Mouse (Mus musculus): ENCODE measurements around the gene Igfbp7. TPM values are rescaled to one million over a fixed set of nuclear protein-coding genes. Genes with fewer than 3 reads are reported as not detected.

Gene Igfbp7
- total and polyA plus RNA-seq, 3 experiments = 0.07 TPM; not detected in 2

DNA sequence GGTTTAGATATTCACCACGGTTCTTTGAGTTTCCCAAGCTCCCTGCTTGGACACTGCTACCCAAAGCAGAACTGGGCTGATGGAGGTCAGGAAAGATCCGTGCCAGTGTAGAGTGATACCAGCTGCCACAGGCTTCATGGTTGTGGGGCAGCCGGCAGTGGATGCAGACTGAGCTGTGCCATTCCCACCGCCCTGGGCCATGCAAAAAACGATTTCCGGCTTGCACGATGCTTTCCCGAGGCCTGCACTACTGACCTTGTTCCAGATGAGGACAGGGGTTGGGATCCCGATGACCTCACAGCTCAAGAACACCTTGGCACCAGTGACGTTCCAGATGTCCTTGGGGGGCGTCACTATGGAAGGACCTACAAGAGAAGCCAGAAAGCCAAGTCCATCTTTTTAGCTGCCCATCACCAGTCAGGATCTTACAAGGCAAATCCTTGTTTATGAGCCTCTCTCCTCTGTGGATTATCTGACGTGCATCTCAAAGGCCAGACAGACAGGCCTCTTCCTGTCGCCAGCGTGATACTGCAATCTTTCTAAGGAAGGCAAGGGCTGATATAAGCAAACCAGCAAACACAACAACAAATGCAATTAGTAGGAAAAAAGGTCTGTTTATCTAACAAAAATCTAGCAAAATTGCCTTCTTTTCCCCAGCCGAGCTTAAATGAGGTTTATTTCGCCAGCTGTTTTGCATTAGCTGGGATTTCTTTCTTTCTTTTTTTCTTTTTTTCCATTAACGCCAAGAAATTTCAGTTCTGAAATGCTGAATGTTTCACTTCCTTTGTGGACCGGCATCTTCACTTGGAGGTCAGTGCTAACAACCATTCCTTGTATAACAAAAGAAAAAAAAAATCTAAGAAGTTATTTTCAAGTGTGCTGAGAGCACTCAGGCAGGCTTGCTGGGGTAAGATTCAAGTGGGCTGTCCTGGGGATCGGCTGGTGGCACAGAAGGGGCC, 52.3 kb downstream of the Igfbp7 start:
- Histone ChIP-seq H3K27ac (ENCODE audit: control insufficient read depth, low read depth, low read length) (no peak overlapping the region), H3K4me3 (ENCODE audit: control insufficient read depth in 1 of 2, insufficient read depth in 1 of 2, low read depth in 2 of 2, low read length in 2 of 2) (no peak overlapping the region), H3K36me3 (ENCODE audit: control insufficient read depth in 1 of 2, insufficient read depth in 2 of 2, low read length in 2 of 2) (no peaks in the 10 kb centered on the region), H3K9me3 (replicated peaks; ENCODE audit: insufficient read depth, low read length) (no peaks in the 10 kb centered on the region), H3K79me2 (ENCODE audit: control insufficient read depth, insufficient read depth, low read length, poor library complexity) (no peaks in the 10 kb centered on the region; the same call in 1 of the 2 replicates), H3K4me1 (ENCODE audit: control insufficient read depth in 1 of 2, insufficient read depth in 2 of 2, low read length in 2 of 2) (no peaks in the 10 kb centered on the region), H3K9ac (ENCODE audit: control insufficient read depth, low read depth, low read length, poor library complexity, severe bottlenecking) (no peak overlapping the region), H3K27me3 (ENCODE audit: control insufficient read depth in 1 of 2, insufficient read depth in 2 of 2, low read length in 2 of 2) (peaks cover 0 to 3% of the 10 kb centered on the region in 2 experiments; a peak in 1 of 4 replicates)
- DNase-seq (ENCODE audit: low read depth, low spot score) = no peak
- TF ChIP-seq MXI1 (IDR thresholded peaks at IDR 0.05; ENCODE audit: low read depth, low read length) = no peak
- no peak for TF ChIP-seq MAZ (IDR thresholded peaks at IDR 0.05; ENCODE audit: low read depth, low read length)
- TF ChIP-seq ZNF384 (IDR thresholded peaks at IDR 0.05; ENCODE audit: low read depth, low read length) = no peak
- TF ChIP-seq KAT2A (conservative IDR thresholded peaks at IDR 0.05; ENCODE audit: low read depth, low read length) = no peak
- TF ChIP-seq TBP (IDR thresholded peaks at IDR 0.05; ENCODE audit: low read depth, low read length) = no peak

DNA sequence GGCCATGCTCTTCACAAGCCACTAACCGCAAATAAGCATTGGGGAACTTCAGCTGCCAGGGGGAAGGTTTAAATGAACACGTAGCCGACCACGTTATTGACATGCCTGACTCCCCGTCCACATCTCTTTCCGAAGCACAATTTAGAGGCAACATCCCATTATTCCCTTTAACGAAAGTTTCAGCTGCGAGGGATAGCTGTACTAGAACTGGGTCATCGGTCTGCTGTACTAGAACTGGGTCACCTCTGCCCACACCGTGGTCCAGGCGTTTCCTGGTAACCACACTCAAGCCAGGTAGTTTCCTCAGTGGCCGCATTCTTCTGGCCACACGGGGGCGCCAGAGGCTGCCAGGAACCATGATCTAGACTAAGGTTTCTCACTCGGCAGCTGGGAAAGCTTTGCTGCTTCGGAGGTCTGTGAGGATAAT, 53.5 kb downstream of the Igfbp7 start:
- peak overlapping the region; percentile 65 for H3K9ac ChIP-seq (ENCODE audit: control insufficient read depth, low read depth, low read length, poor library complexity, severe bottlenecking)
- H3K9me3 ChIP-seq (replicated peaks; ENCODE audit: insufficient read depth, low read length) = no peaks in the 10 kb centered on the region
- H3K4me3 ChIP-seq (ENCODE audit: control insufficient read depth in 1 of 2, insufficient read depth in 1 of 2, low read depth in 2 of 2, low read length in 2 of 2) = peak overlapping the region; percentile 45 to 71
- no peaks in the 10 kb centered on the region for H3K27me3 ChIP-seq (ENCODE audit: control insufficient read depth in 1 of 2, insufficient read depth in 2 of 2, low read length in 2 of 2)
- DNase-seq (ENCODE audit: low read depth, low spot score) = peak; percentile 94
- H3K36me3 ChIP-seq (ENCODE audit: control insufficient read depth in 1 of 2, insufficient read depth in 2 of 2, low read length in 2 of 2) = no peaks in the 10 kb centered on the region
- H3K4me1 ChIP-seq (ENCODE audit: control insufficient read depth in 1 of 2, insufficient read depth in 2 of 2, low read length in 2 of 2) = no peaks in the 10 kb centered on the region
- no peak overlapping the region for H3K27ac ChIP-seq (ENCODE audit: control insufficient read depth, low read depth, low read length)
- no peaks in the 10 kb centered on the region; the same call in 1 of the 2 replicates for H3K79me2 ChIP-seq (ENCODE audit: control insufficient read depth, insufficient read depth, low read length, poor library complexity)
- TF ChIP-seq POLR2AphosphoS5 (IDR thresholded peaks at IDR 0.05; ENCODE audit: borderline replicate concordance, low read depth, low read length) (no peak), SIN3A (IDR thresholded peaks at IDR 0.05; ENCODE audit: low read length) (peak; percentile 73; the same call in 1 of the 2 replicates), UBTF (IDR thresholded peaks at IDR 0.05; ENCODE audit: borderline replicate concordance, insufficient read depth, low read depth, low read length) (no peak), RCOR1 (IDR thresholded peaks at IDR 0.05; ENCODE audit: low read depth, low read length) (no peak), ZNF384 (IDR thresholded peaks at IDR 0.05; ENCODE audit: low read depth, low read length) (no peak), MXI1 (IDR thresholded peaks at IDR 0.05; ENCODE audit: low read depth, low read length) (peak; percentile 73), EP300 (IDR thresholded peaks at IDR 0.05; ENCODE audit: low read depth in 1 of 2, low read length in 2 of 2) (no peak), USF1 (IDR thresholded peaks at IDR 0.05; ENCODE audit: low read depth, low read length) (no peak), ZC3H11A (IDR thresholded peaks at IDR 0.05; ENCODE audit: low read depth, low read length) (peak; percentile 54), MAX (IDR thresholded peaks at IDR 0.05; ENCODE audit: low read length) (peak; percentile 68; the same call in 1 of the 2 replicates), ELF1 (IDR thresholded peaks at IDR 0.05; ENCODE audit: low read depth, low read length) (no peak), TAL1 (IDR thresholded peaks at IDR 0.05; ENCODE audit: low read length) (no peak), GABPA (IDR thresholded peaks at IDR 0.05; ENCODE audit: low read depth, low read length) (no peak), MAFK (IDR thresholded peaks at IDR 0.05; ENCODE audit: borderline replicate concordance, low read depth, low read length) (no peak), CHD1 (IDR thresholded peaks at IDR 0.05; ENCODE audit: low read depth, low read length) (no peak), KAT2A (conservative IDR thresholded peaks at IDR 0.05; ENCODE audit: low read depth, low read length) (no peak), TCF12 (IDR thresholded peaks at IDR 0.05; ENCODE audit: low read depth, low read length) (no peak; the same call in 1 of the 2 replicates), ETS1 (IDR thresholded peaks at IDR 0.05; ENCODE audit: low read depth, low read length) (no peak), USF2 (IDR thresholded peaks at IDR 0.05; ENCODE audit: borderline replicate concordance in 1 of 2, insufficient read depth in 1 of 2, low read depth in 1 of 2, low read length in 2 of 2) (no peak), TBP (IDR thresholded peaks at IDR 0.05; ENCODE audit: low read depth, low read length) (peak; percentile 58; the same call in 1 of the 2 replicates), POLR2A (IDR thresholded peaks at IDR 0.05; ENCODE audit: control insufficient read depth in 1 of 2, insufficient read depth in 1 of 2, low read depth in 1 of 2, low read length in 2 of 2, poor library complexity in 1 of 2) (peak in 1 of 2 experiments; percentile 49; a peak in 2 of 4 replicates), ZMIZ1 (IDR thresholded peaks at IDR 0.05; ENCODE audit: low read depth, low read length) (no peak), RAD21 (IDR thresholded peaks at IDR 0.05; ENCODE audit: low read depth, low read length) (peak; percentile 84), HCFC1 (IDR thresholded peaks at IDR 0.05; ENCODE audit: low read depth, low read length) (peak; percentile 61; the same call in 1 of the 2 replicates), SMC3 (IDR thresholded peaks at IDR 0.05; ENCODE audit: low read depth, low read length) (peak; percentile 66), CTCF (IDR thresholded peaks at IDR 0.05 in 2 of 3, conservative IDR thresholded peaks at IDR 0.05 in 1 of 3; ENCODE audit: control insufficient read depth in 1 of 3, insufficient read depth in 1 of 3, low read depth in 2 of 3, low read length in 3 of 3, poor library complexity in 1 of 3, severe bottlenecking in 1 of 3) (peak; percentile 95 to 99 (median 98)), GATA1 (IDR thresholded peaks at IDR 0.05; ENCODE audit: low read depth, low read length) (no peak)

Measured in MEL (cell line).